Mouse (Mus musculus): ENCODE measurements around the gene Mfsd11. TPM values are rescaled to one million over a fixed set of nuclear protein-coding genes. Genes with fewer than 3 reads are reported as not detected.

Gene Mfsd11
- polyA plus RNA-seq, 1 experiment from 2014 or later: 43.9 TPM

DNA sequence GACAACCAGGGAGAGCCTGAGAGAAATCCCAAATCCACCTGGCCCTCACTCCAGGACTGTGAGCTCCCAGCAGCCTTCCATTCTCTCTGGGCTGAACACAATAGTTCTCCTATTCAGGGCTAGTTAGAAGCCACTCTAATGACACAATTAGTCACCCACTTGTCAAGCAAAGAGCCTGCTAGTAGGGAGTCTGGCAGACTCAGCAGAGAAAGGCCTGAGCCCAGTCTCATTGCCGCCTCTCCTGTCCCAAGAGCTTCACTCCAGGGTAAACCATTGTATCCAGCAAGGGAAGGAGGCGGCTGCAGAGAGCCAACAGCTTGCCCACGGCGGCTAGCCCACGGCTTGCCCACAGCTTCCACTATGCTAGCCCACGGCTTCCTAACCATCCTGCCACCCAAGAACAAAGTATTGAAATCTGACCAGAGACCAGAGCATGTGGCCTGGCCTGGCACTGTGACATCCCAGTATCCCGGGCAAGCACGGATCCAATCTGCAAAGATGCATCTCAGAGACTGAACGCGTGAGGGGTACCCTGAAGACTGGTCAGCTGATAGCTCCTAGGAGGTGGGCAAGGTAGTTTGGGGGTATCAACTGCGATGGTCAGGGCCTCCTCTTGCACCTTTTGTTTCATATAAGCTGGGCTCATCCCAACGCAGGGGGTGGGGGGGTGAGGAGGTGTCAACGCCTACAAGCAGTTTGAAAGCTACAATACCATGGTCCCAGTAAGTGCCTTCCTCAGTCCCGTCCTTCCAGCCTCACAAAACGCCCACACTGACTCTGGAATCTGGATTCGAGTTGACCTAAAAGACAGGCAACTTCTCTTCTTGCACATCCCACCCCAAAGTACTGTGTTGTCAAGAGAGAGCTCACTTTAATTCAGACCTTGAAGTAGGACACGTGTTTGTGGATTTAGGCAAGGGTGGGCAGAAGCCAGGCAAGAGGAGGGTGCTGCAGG lies 25.4 kb upstream of the Mfsd11 start:
- no peaks in the 10 kb centered on the region for H3K9me3 ChIP-seq (ENCODE audit: control insufficient read depth, low read length)
- peak overlapping the region; percentile 46; the same call in 1 of the 2 replicates for H3K27ac ChIP-seq (replicated peaks; ENCODE audit: low read depth, low read length)
- H3K4me2 ChIP-seq (ENCODE audit: low read depth, low read length): peak overlapping the region; percentile 89
- whole genome bisulfite sequencing: 25% methylated on average over 17 of the region's 17 CpGs
- peak overlapping the region; percentile 77 for H3K4me3 ChIP-seq (ENCODE audit: low read depth, low read length)
- H3K9ac ChIP-seq (ENCODE audit: low read depth, low read length): peak overlapping the region; percentile 83
- DNase-seq (ENCODE audit: low spot score): no peak
- peak; percentile 13; the same call in 1 of the 2 replicates for ATAC-seq (ENCODE audit: low read depth)
- H3K27me3 ChIP-seq (replicated peaks; ENCODE audit: control insufficient read depth, insufficient read depth, low read length): no peaks in the 10 kb centered on the region
- peaks cover 11% of the 10 kb centered on the region; the same call in 1 of the 2 replicates for H3K4me1 ChIP-seq (ENCODE audit: control insufficient read depth, insufficient read depth, low read length)
- H3K36me3 ChIP-seq (ENCODE audit: control insufficient read depth, insufficient read depth, low read length): peaks cover 8% of the 10 kb centered on the region; the same call in 1 of the 2 replicates

DNA sequence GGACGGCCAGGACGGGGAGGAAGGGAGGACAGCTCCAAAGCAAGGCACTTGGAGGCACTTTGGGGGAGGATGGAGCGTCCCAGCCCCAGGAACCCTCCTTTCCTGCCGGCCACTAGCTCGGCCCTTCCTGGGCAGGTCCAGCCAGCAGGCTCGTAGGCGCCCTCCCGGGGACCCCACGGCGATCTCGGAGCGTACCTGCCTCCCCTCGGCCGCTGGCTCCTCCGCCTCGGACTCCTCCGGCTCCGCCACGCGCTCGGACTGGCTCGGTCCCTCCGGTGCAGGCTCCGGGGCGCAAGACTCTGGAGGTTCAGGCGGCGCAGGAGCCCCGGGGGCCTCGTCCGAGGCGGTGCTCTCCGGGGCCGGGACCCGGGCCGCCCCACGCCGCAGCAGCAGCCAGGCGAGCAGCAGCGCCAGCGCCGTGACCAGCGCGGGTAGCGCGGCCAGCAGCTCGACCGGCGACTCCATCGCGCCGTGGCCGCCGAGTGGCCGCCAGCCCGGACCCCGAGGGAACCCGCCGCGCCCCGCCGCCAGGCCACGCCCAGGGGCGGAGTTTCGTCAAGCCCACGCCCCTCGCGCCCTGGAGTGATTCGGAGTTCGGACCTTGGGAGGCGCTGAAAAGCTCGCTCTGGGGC lies 24.6 kb upstream of the Mfsd11 start, which contains the start of gene Mxra7:
Mxra7 (minus strand) TSS at position 513 of the 632 bp plus-strand sequence.
- H3K4me1 ChIP-seq (ENCODE audit: control insufficient read depth, insufficient read depth, low read length): peaks cover 11% of the 10 kb centered on the region; the same call in 1 of the 2 replicates
- no peaks in the 10 kb centered on the region for H3K27me3 ChIP-seq (replicated peaks; ENCODE audit: control insufficient read depth, insufficient read depth, low read length)
- H3K36me3 ChIP-seq (ENCODE audit: control insufficient read depth, insufficient read depth, low read length): peaks cover 8% of the 10 kb centered on the region; the same call in 1 of the 2 replicates
- peak within 1 kb of the TSS; percentile 46; the same call in 1 of the 2 replicates for H3K27ac ChIP-seq (replicated peaks; ENCODE audit: low read depth, low read length)
- peak within 1 kb of the TSS; percentile 83 for H3K9ac ChIP-seq (ENCODE audit: low read depth, low read length)
- ATAC-seq (ENCODE audit: low read depth) (peak; percentile 51; the same call in 1 of the 2 replicates), DNase-seq (ENCODE audit: low spot score) (peak; percentile 76)
- WGBS: 3% methylated on average over 20 of the region's 71 CpGs
- H3K9me3 ChIP-seq (ENCODE audit: control insufficient read depth, low read length): no peaks in the 10 kb centered on the region
- peak within 1 kb of the TSS; percentile 77 for H3K4me3 ChIP-seq (ENCODE audit: low read depth, low read length)
- peak within 1 kb of the TSS; percentile 89 for H3K4me2 ChIP-seq (ENCODE audit: low read depth, low read length)

DNA sequence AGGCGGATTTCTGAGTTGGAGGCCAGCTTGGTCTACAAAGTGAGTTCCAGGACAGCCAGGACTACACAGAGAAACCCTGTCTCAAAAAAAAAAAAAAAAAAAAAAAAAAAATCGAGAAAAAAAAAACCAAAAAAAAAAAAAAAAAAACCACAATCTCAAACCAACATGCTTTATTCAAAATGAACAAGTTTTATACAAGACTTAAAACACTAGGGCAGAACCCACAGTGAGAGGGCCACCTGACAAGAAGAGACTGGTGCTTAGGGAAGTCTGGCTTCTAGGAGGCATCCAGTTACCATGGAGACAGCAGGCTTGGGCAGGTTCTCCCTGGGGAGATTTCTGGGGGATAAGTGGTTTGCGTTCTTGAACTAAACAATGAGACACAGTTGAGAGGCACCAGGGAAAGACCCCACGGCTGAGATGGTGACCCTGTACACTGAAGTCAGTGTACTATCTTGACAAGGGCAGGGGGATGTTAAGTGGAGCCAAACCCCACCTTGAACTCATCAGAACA lies 20.0 kb upstream of the Mfsd11 start:
- DNase-seq (ENCODE audit: low spot score) (peak; percentile 90), ATAC-seq (ENCODE audit: low read depth) (peak; percentile 35; the same call in 1 of the 2 replicates)
- Histone ChIP-seq H3K4me2 (ENCODE audit: low read depth, low read length) (no peak overlapping the region), H3K27me3 (replicated peaks; ENCODE audit: control insufficient read depth, insufficient read depth, low read length) (no peaks in the 10 kb centered on the region), H3K9ac (ENCODE audit: low read depth, low read length) (no peak overlapping the region), H3K36me3 (ENCODE audit: control insufficient read depth, insufficient read depth, low read length) (peaks cover 53% of the 10 kb centered on the region), H3K27ac (replicated peaks; ENCODE audit: low read depth, low read length) (no peak overlapping the region), H3K9me3 (ENCODE audit: control insufficient read depth, low read length) (no peaks in the 10 kb centered on the region), H3K4me1 (ENCODE audit: control insufficient read depth, insufficient read depth, low read length) (peaks cover 6% of the 10 kb centered on the region; the same call in 1 of the 2 replicates), H3K4me3 (ENCODE audit: low read depth, low read length) (no peak overlapping the region)
- 18% methylated on average over 4 of the region's 4 CpGs for WGBS

DNA sequence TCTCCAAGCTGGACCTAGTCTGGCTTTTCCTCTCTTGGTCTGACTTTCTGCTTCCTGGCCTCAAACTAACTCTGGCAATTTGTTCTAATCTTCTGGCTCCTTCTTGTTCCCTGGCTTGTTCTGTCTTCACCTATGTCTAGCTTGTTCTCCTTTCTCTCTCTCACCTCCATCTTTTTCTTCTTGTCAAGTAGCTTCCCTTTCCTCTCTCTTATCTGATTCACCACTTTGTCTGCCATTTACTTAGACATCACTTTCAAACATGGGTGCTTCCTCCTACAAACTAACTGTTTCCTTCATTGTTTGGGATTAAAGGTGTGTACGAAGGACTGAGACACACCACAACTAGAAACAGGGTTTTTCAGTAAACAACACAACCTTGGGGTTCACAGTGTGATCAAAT lies 17.3 kb upstream of the Mfsd11 start:
- DNase-seq (ENCODE audit: low spot score) (no peak), ATAC-seq (ENCODE audit: low read depth) (no peak)
- 91% methylated on average over 1 of the region's 1 CpGs for WGBS
- Histone ChIP-seq H3K9ac (ENCODE audit: low read depth, low read length) (no peak overlapping the region), H3K27ac (replicated peaks; ENCODE audit: low read depth, low read length) (no peak overlapping the region), H3K4me1 (ENCODE audit: control insufficient read depth, insufficient read depth, low read length) (no peaks in the 10 kb centered on the region), H3K4me2 (ENCODE audit: low read depth, low read length) (no peak overlapping the region), H3K9me3 (ENCODE audit: control insufficient read depth, low read length) (no peaks in the 10 kb centered on the region), H3K4me3 (ENCODE audit: low read depth, low read length) (no peak overlapping the region), H3K27me3 (replicated peaks; ENCODE audit: control insufficient read depth, insufficient read depth, low read length) (no peaks in the 10 kb centered on the region), H3K36me3 (ENCODE audit: control insufficient read depth, insufficient read depth, low read length) (peaks cover 81% of the 10 kb centered on the region)

DNA sequence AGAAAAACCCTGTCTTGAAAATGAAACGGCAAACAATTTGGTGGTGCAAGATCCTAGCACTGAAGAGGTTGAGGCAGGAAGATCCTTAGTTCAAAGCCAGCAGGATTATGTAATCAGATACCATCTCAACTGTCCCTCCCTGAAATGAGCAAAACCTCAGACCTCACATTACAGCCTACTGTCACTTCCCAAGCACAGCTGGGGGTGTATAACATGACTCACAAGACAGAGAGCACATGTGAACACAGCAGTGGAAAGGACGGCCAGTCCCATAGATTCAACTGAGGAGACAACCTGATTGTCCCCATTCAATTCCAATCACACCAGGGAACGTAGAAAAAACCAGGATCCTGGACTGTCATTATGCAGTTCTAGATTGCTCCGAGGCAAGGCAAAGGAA lies 16.0 kb upstream of the Mfsd11 start:
- no peak overlapping the region for H3K4me3 ChIP-seq (ENCODE audit: low read depth, low read length)
- no peaks in the 10 kb centered on the region for H3K27me3 ChIP-seq (replicated peaks; ENCODE audit: control insufficient read depth, insufficient read depth, low read length)
- H3K4me2 ChIP-seq (ENCODE audit: low read depth, low read length): no peak overlapping the region
- peaks cover 13% of the 10 kb centered on the region for H3K4me1 ChIP-seq (ENCODE audit: control insufficient read depth, insufficient read depth, low read length)
- H3K27ac ChIP-seq (replicated peaks; ENCODE audit: low read depth, low read length): no peak overlapping the region
- no peak for ATAC-seq (ENCODE audit: low read depth)
- peaks cover 91% of the 10 kb centered on the region for H3K36me3 ChIP-seq (ENCODE audit: control insufficient read depth, insufficient read depth, low read length)
- H3K9me3 ChIP-seq (ENCODE audit: control insufficient read depth, low read length): no peaks in the 10 kb centered on the region
- WGBS: 88% methylated on average over 4 of the region's 4 CpGs
- no peak overlapping the region for H3K9ac ChIP-seq (ENCODE audit: low read depth, low read length)
- DNase-seq (ENCODE audit: low spot score): no peak

DNA sequence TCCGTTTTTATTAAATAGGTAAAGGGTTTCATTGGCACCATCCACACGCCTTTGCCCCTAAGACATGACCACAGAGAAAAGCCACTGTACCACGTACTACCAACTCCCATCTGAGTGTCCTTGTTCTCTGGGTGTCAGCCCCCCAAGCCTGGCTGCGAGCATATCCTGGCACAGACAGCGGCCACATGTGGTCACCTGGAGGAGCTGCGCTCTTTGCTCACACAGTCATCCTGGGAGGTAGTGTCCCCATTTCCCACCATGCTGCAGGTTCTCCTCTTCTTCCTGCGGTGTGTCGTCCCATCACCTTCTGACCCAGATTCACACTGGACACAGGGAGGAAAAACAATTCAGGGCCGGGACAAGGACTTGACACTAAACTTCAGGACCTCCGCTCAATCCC lies 14.8 kb upstream of the Mfsd11 start:
- Histone ChIP-seq H3K4me2 (ENCODE audit: low read depth, low read length) (no peak overlapping the region), H3K27ac (replicated peaks; ENCODE audit: low read depth, low read length) (no peak overlapping the region), H3K9me3 (ENCODE audit: control insufficient read depth, low read length) (no peaks in the 10 kb centered on the region), H3K36me3 (ENCODE audit: control insufficient read depth, insufficient read depth, low read length) (peaks cover 86% of the 10 kb centered on the region), H3K4me3 (ENCODE audit: low read depth, low read length) (no peak overlapping the region), H3K27me3 (replicated peaks; ENCODE audit: control insufficient read depth, insufficient read depth, low read length) (no peaks in the 10 kb centered on the region), H3K9ac (ENCODE audit: low read depth, low read length) (no peak overlapping the region), H3K4me1 (ENCODE audit: control insufficient read depth, insufficient read depth, low read length) (peaks cover 18% of the 10 kb centered on the region)
- ATAC-seq (ENCODE audit: low read depth) (no peak), DNase-seq (ENCODE audit: low spot score) (no peak)
- WGBS: 94% methylated on average over 10 of the region's 10 CpGs

DNA sequence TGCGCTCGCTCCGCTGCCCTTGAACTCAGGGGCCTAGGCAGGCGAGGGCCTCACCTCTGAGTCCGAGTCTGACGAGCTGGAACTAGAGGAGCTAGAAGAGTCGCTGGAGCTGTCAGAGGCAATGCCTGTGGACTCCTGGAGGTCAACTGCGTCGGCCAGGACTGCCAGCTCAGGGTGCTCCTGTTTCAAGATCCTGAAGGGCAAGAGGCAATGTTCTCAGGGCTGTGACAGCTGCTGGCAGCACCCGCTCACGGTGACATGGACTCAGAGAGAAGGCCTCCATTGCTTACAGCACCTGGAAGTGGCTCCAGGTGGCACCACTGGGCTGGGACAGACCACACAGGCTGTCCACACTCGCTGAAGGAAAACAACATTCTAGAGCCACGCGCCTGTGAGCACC lies 13.3 kb upstream of the Mfsd11 start:
- Histone ChIP-seq H3K4me3 (ENCODE audit: low read depth, low read length) (no peak overlapping the region), H3K9ac (ENCODE audit: low read depth, low read length) (no peak overlapping the region), H3K9me3 (ENCODE audit: control insufficient read depth, low read length) (no peaks in the 10 kb centered on the region), H3K4me2 (ENCODE audit: low read depth, low read length) (no peak overlapping the region), H3K36me3 (ENCODE audit: control insufficient read depth, insufficient read depth, low read length) (peaks cover 74% of the 10 kb centered on the region), H3K27me3 (replicated peaks; ENCODE audit: control insufficient read depth, insufficient read depth, low read length) (no peaks in the 10 kb centered on the region), H3K4me1 (ENCODE audit: control insufficient read depth, insufficient read depth, low read length) (peaks cover 18% of the 10 kb centered on the region), H3K27ac (replicated peaks; ENCODE audit: low read depth, low read length) (no peak overlapping the region)
- no peak for DNase-seq (ENCODE audit: low spot score)
- ATAC-seq (ENCODE audit: low read depth): no peak
- 81% methylated on average over 14 of the region's 14 CpGs for WGBS

DNA sequence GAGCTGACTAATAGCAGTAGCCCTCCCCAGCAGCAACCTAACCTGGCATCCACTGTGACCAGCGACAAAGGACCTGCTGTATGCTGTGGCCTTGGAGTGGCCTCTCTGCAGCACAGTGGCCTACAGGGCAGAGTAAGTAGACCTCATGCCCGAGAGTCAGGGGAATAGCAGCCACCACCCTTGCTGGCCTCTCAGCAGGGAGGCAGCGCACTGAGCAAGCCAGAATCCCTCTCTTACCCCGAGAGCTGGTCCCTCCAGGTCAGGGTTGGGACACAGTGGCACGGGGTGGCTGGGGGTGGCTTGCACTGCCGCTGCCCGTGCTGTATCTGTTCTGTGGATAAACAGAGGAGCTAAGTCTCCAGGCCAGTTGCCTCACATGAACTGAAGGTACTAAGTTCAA lies 12.6 kb upstream of the Mfsd11 start:
- Histone ChIP-seq H3K4me1 (ENCODE audit: control insufficient read depth, insufficient read depth, low read length) (peaks cover 23% of the 10 kb centered on the region), H3K4me2 (ENCODE audit: low read depth, low read length) (peak overlapping the region; percentile 60; the same call in 1 of the 2 replicates), H3K27me3 (replicated peaks; ENCODE audit: control insufficient read depth, insufficient read depth, low read length) (no peaks in the 10 kb centered on the region), H3K9ac (ENCODE audit: low read depth, low read length) (peak overlapping the region; percentile 14; the same call in 1 of the 2 replicates), H3K27ac (replicated peaks; ENCODE audit: low read depth, low read length) (no peak overlapping the region), H3K9me3 (ENCODE audit: control insufficient read depth, low read length) (no peaks in the 10 kb centered on the region), H3K36me3 (ENCODE audit: control insufficient read depth, insufficient read depth, low read length) (peaks cover 67% of the 10 kb centered on the region), H3K4me3 (ENCODE audit: low read depth, low read length) (no peak overlapping the region)
- ATAC-seq (ENCODE audit: low read depth): no peak
- WGBS: 83% methylated on average over 7 of the region's 7 CpGs
- no peak for DNase-seq (ENCODE audit: low spot score)
